Mouse (Mus musculus) kidney, postnatal 0 days (tissue): ENCODE measurements at regions not wholly inside any gene's neighbourhood (a gene's known extent, or its start where the extent isn't known, plus 50 kb on each side); places are given as distances from the start of the nearest gene placed in this dataset.

Source experiments
- ATAC-seq: fragments of 200-750 bp; cut with Nextera tagmentation; replicated peaks from 2 replicates; pipeline ENCODE4 v1.8.0; 2017; ENCODE audit warnings: low read depth, moderate number of reproducible peaks, moderate TSS enrichment, moderate library complexity; ENCODE audit not compliant: low FRiP score
- DNase-seq: peaks from one replicate; pipeline ENCODE4 v3.0.0-alpha.2; 2016; ENCODE audit warnings: low spot score
- H3K27ac ChIP-seq: fragments of 300-500 bp; sonication (generic); 2 replicates; pipeline ENCODE4 v1.5.1; 2014; ENCODE audit warnings: mild to moderate bottlenecking
- H3K27me3 ChIP-seq: fragments of 300-500 bp; sonication (generic); 2 replicates; pipeline ENCODE4 v1.6.1; 2014; ENCODE audit warnings: low read length, mixed read lengths; ENCODE audit not compliant: insufficient read depth
- H3K36me3 ChIP-seq: fragments of 300-500 bp; sonication (generic); 2 replicates; pipeline ENCODE4 v1.6.1; 2014; ENCODE audit warnings: low read length, mixed read lengths; ENCODE audit not compliant: insufficient read depth
- H3K4me1 ChIP-seq: fragments of 300-500 bp; sonication (generic); replicated peaks from 2 replicates; pipeline ENCODE4 v1.6.1; 2014; ENCODE audit warnings: antibody characterized with exemption, low read length, mixed read lengths; ENCODE audit not compliant: insufficient read depth
- H3K4me2 ChIP-seq: fragments of 300-500 bp; sonication (generic); 2 replicates; pipeline ENCODE4 v1.6.1; 2014; ENCODE audit warnings: mild to moderate bottlenecking, low read length, moderate library complexity, mixed read lengths
- H3K4me3 ChIP-seq: fragments of 300-500 bp; sonication (generic); replicated peaks from 2 replicates; pipeline ENCODE4 v1.5.1; 2014; ENCODE audit warnings: low read depth, low read length
- H3K9ac ChIP-seq: fragments of 300-500 bp; sonication (generic); 2 replicates; pipeline ENCODE4 v1.6.1; 2014; ENCODE audit warnings: low read depth, low read length
- H3K9me3 ChIP-seq: fragments of 300-500 bp; sonication (generic); replicated peaks from 2 replicates; pipeline ENCODE4 v1.6.1; 2016; ENCODE audit warnings: low read length, inconsistent platforms, mixed read lengths
- CTCF ChIP-seq: IDR thresholded peaks from 2 replicates; pipeline ENCODE4 v1.5.1; 2016; ENCODE audit warnings: antibody characterized with exemption, low read depth, mild to moderate bottlenecking, moderate library complexity
- whole genome bisulfite sequencing: fragments of 180-500 bp; shearing (Covaris S2); extraction: QIAGEN DNeasy Blood & Tissue Kit; methylation state at CpG from one replicate; pipeline ENCODE4 v1.1.7; 2014; 5-methylcytosine and 5-hydroxymethylcytosine counted together

DNA sequence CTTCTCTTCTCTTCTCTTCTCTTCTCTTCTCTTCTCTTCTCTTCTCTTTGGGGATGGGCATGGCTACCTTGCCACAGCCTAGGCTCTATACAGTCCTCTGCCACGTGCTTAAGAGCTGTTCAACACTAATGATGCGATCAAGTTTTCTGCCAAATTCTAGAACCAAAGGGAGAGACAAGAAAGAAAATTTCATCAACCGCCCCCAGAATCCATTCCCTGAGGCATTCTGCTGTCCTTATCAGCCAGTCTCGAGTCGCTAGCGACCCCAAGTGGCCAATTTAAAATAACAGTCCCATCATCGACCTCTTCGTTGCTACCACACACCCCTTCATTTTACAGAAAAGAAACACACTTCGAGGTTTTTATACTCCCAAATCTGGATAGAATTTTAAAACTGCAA, 171.5 kb downstream of the Qdpr start:
- Histone ChIP-seq H3K9ac (no peak overlapping the region), H3K27me3 (no peaks in the 10 kb centered on the region), H3K4me3 (peak overlapping the region; percentile 22; the same call in 1 of the 2 replicates), H3K27ac (no peak overlapping the region), H3K4me1 (0 out of 2 replicates have a peak, but pooled peaks cover 2% of the 10 kb centered on the region), H3K4me2 (peak overlapping the region; percentile 75), H3K9me3 (no peaks in the 10 kb centered on the region), H3K36me3 (no peaks in the 10 kb centered on the region)
- peak; percentile 94 for DNase-seq
- TF ChIP-seq CTCF: peak; percentile 86
- ATAC-seq: peak; percentile 58; the same call in 1 of the 2 replicates
- under 1% methylated on average over 9 of the region's 9 CpGs for WGBS

DNA sequence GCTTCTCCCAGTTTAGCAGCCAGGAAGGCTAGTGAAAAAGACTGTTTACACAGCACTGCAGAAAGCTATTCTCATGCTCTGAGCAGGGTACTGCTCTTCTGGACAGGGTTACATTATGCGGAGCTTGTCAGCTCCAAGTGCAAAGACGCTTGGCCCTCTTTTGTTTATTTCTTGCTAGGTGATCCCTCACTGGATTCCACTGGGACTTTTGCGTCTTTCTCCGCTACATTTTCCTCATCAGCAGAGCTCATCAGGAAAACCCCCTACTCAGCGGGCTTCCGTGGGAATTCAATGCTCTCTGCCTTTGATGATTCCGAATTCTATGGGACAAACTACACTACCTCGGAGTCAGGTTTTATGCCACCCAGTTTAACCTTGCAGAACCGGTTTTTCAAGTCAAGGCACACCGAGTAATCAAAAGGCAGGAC, 172.0 kb downstream of the Qdpr start:
- under 1% methylated on average over 10 of the region's 10 CpGs for WGBS
- H3K4me2 ChIP-seq: peak overlapping the region; percentile 75
- ATAC-seq (no peak), DNase-seq (peak; percentile 53)
- H3K27ac ChIP-seq: peak overlapping the region; percentile 36; the same call in 1 of the 2 replicates
- no peaks in the 10 kb centered on the region for H3K27me3 ChIP-seq
- no peaks in the 10 kb centered on the region for H3K36me3 ChIP-seq
- H3K4me3 ChIP-seq: peak overlapping the region; percentile 22
- 0 out of 2 replicates have a peak, but pooled peaks cover 2% of the 10 kb centered on the region for H3K4me1 ChIP-seq
- no peak overlapping the region for H3K9ac ChIP-seq
- TF ChIP-seq CTCF: no peak
- H3K9me3 ChIP-seq: no peaks in the 10 kb centered on the region

DNA sequence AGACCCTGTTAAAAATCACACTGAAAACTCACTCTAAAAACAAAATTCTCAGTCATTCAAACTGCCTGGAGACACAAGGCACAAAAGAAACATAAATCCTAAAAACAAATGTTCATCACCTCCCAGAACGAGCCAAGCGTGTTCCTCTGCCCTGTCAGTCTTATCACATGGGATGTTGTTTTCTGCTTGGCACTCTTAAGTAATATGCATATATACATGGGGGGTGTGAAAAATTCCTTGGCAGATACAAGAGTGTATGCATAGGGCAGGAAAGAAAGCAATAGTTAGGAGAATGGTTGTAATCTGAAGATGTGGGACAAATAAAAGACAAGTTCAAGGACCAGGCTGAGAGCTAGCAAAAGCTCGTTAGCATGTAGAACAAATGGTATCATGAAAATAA, 179.4 kb downstream of the Qdpr start:
- Histone ChIP-seq H3K9ac (no peak overlapping the region), H3K4me2 (no peak overlapping the region), H3K27me3 (no peaks in the 10 kb centered on the region), H3K27ac (no peak overlapping the region), H3K4me1 (no peaks in the 10 kb centered on the region), H3K4me3 (no peak overlapping the region), H3K36me3 (no peaks in the 10 kb centered on the region), H3K9me3 (no peaks in the 10 kb centered on the region)
- DNase-seq: no peak
- no peak for ATAC-seq
- no peak for TF ChIP-seq CTCF
- WGBS: 72% methylated on average over 3 of the region's 3 CpGs

DNA sequence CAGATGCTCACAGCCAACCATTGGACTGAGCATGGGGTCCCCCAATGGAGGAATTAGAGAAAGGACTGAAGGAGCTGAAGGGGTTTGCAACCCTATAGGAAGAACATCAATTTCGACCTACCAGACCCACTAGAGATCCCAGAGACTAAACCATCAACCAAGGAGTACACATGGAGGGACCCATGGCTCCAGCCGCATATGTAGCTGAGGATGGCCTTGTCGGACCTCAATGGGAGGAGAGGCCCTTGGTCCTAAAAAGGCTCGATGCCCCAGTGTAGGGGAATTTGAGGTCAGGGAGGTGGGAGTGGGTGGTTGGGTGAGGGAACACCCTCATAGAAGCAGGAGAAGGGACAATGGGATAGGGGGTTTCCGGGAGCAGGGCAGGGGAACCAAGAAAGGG, 180.6 kb downstream of the Qdpr start:
- Histone ChIP-seq H3K4me3 (no peak overlapping the region), H3K4me1 (no peaks in the 10 kb centered on the region), H3K27me3 (no peaks in the 10 kb centered on the region), H3K4me2 (no peak overlapping the region), H3K9me3 (no peaks in the 10 kb centered on the region), H3K36me3 (no peaks in the 10 kb centered on the region), H3K27ac (no peak overlapping the region), H3K9ac (no peak overlapping the region)
- 82% methylated on average over 5 of the region's 5 CpGs for WGBS
- TF ChIP-seq CTCF: no peak
- ATAC-seq (no peak), DNase-seq (no peak)

DNA sequence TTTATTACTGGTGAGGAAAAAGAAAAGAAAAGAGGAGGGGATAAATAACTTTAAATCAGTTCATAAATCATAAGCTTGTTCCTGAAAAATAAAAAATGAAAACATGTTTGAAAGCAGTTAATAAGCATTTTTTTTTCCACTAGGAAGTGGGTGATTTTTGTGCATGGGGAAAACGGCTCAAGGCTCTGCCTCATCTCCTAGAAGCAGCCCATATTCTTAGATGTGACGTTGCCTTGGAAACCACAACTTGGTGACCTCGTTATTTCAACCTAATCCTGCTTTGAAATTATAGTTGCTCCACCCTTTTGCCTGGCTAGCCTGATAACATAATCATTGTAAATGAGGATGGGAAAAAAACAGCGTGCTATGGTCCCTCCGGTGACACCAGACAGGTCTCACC, 183.1 kb downstream of the Qdpr start:
- 62% methylated on average over 5 of the region's 5 CpGs for WGBS
- no peak overlapping the region for H3K4me3 ChIP-seq
- DNase-seq: no peak

DNA sequence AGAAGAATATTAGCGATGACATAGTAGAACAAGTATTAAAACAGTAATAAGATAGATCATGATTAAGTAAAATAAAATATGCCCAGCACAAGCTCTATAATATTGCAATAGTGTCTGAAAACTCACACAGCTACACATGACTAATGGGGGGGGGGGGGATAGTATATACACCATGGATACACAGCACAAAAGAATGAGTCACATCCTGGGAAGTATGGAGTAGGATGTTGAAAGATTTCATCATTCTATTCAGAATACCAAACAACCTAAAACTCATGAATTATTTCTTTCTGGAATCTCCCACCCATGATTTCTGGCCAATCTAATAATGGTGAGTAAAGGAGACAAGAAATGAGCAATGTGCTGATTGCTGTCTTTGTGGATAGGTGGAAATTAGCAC, 191.6 kb downstream of the Qdpr start:
- H3K27me3 ChIP-seq: no peaks in the 10 kb centered on the region
- H3K4me2 ChIP-seq: no peak overlapping the region
- WGBS: 100% methylated on average over 1 of the region's 1 CpGs
- H3K9ac ChIP-seq: no peak overlapping the region
- no peaks in the 10 kb centered on the region for H3K4me1 ChIP-seq
- H3K4me3 ChIP-seq: no peak overlapping the region
- TF ChIP-seq CTCF: no peak
- H3K9me3 ChIP-seq: no peaks in the 10 kb centered on the region
- no peaks in the 10 kb centered on the region for H3K36me3 ChIP-seq
- H3K27ac ChIP-seq: no peak overlapping the region
- DNase-seq (no peak), ATAC-seq (no peak)

More for the DNA sequence above, 183.1 kb downstream of the Qdpr start:
- no peaks in the 10 kb centered on the region for H3K36me3 ChIP-seq
- no peak overlapping the region for H3K4me2 ChIP-seq
- H3K9ac ChIP-seq: no peak overlapping the region
- ATAC-seq: no peak
- H3K27me3 ChIP-seq: no peaks in the 10 kb centered on the region
- H3K9me3 ChIP-seq: no peaks in the 10 kb centered on the region
- H3K4me1 ChIP-seq: no peaks in the 10 kb centered on the region
- no peak overlapping the region for H3K27ac ChIP-seq
- TF ChIP-seq CTCF: no peak
